Mouse (Mus musculus) liver, adult 2 months (tissue): ENCODE data around the gene Frmd4a.

ENCODE experiments used
- CTCF ChIP-seq: fragments of 200-500 bp; IDR thresholded peaks from 2 replicates; pipeline ENCODE4 v1.5.1; 2011; ENCODE audit warnings: low read depth, low read length, control low read depth
- POLR2A ChIP-seq: fragments of 200-500 bp; IDR thresholded peaks from 2 replicates; pipeline ENCODE4 v1.6.1; 2011; ENCODE audit warnings: low read length, control low read depth; ENCODE audit not compliant: insufficient read depth; ENCODE audit errors: extremely low read depth

DNA sequence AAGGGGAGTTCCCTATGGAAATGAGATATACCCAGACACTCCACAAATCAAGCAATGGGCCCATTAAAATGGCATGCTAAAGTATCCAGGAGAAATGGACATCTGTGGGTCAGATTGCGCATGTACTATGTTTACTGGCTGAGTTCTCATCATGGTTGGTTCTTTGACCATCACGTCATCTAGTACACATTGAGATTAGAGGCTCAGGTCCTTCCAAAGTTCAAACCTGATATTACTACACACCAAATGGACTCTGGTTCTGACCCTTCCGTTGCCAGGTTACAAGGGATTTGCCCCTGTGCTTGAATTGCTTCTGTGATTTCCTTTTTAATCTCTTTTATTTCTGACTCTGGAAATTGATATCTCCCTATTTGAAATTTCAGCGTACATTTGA, 137.1 kb downstream of the Frmd4a start:
- TF ChIP-seq CTCF (no peak), POLR2A (no peak)
